Mouse (Mus musculus) kidney, adult 18-20 months (tissue): ENCODE measurements around the gene Sphk2.
A peak's percentile ranks its signal among the peaks of the same experiment; 100 is the strongest.

Experiments
- DNase-seq: peaks from one replicate; pipeline ENCODE4 v3.0.0; 2021

Gene Sphk2

GRCm38 (mm10) chr7:45717918-45718297 lies at the start of gene Sphk2:
Sphk2 (minus strand) TSS chr7:45718002.
- DNase-seq, result peak; percentile 99

GRCm38 (mm10) chr7:45767500-45767899 lies 49.7 kb upstream of the Sphk2 start:
- no peak for DNase-seq

DNA sequence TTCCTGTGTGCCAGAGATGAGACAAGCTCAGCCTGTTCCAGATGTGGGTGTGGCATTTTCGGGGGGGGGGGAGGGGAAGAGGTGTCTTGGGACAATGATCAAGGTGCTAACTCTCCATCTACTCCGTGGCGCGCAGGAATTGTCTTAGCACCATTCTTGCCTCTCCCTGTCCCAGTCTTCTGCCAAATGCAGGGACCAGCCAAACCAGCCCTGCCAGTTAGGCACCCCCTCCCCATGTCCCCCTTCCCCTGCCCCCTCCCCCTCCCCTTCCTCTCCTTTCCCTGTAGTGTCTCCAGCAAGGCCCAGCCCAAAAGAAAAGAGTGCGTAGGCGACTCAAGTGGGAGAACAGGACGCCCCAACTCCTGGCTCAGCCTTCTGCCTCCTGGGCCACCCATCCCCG lies 49.0 kb upstream of the Sphk2 start:
- DNase-seq, result no peak

- DNase-seq, result no peak
Observed at GRCm38 (mm10) chr7:45765995-45766394, 48.2 kb upstream of the Sphk2 start.

DNA sequence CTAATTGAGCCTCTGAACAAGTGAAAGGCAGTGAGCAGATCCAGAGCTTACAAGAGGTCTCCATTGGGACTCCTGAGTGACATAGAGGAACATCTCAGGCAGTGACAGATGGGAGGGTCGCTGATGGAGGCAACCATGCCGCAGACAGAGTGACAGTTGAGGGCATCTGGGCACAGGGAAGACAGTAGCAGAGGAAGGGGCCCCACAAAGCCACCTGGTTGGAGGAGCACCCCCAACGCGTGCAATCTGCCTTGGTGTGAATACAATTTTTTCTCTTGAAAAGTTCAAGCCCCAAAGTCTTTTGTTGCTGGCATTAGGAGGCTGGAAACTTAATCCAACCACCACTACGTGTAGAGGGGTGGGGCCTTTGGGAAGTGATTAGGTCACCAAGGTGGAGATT lies 42.3 kb upstream of the Sphk2 start:
- no peak for DNase-seq

- peak; percentile 78 for DNase-seq
Observed at GRCm38 (mm10) chr7:45759400-45759799, 41.6 kb upstream of the Sphk2 start.

GRCm38 (mm10) chr7:45755703-45756102 lies 37.9 kb upstream of the Sphk2 start:
- DNase-seq, result no peak

DNA sequence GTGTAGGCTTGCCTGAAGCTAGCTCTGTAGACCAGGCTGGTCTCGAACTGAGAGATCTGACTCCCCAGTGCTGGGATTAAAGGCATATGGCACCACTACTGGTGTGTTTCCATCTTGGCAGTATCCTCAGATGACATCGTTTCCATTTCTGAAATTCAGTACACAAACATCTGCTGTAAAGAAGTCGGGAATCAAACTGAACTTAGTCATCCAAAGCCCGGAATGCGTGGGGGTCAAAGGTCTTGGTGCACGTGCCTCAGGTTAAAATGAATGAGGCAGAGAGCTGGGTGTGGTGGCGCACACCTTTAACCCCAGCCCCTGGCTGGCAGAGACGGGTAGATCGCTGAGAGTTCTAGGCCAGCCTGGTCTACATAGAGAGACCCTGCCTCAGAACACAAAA lies 32.4 kb upstream of the Sphk2 start:
- DNase-seq, result peak; percentile 30

DNA sequence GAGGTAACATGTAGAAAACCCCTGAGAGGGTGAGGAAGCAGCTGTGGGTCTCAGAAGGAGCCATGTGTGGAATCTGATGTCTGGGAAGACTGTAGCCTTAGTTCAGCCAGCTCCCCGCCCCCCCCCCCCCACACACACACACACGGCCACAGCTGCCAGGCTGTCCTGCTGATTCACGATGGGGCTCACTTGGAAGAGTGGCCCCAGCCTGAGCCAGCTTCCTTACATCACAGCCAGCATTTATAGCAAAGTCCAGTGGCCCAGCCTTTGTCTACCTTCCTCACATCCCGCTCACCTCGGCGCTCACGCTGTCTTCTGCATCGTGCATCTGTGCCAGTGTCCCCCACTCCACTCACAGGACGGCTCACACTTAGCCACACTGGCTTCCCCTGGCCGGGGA lies 31.6 kb upstream of the Sphk2 start:
- DNase-seq, result no peak

DNA sequence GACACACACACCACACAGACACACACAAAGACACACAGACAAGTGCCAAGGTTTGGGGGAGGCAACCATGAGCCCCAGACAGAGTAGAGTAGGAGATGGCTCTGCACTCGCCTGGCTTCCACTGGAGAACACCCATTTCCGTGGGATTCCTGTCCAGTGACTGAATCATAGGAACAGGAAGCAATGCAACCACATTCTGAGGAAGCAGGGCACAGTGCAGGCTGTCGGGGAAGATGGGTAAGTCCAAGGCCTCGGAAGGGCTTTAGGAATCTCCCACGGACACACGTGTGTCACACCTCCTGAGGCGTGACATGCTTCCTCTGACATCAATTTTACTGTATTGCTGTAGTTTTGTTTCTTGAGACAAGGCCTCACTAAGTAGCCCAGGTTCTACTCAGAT lies 30.3 kb upstream of the Sphk2 start:
- DNase-seq, result peak; percentile 15

DNA sequence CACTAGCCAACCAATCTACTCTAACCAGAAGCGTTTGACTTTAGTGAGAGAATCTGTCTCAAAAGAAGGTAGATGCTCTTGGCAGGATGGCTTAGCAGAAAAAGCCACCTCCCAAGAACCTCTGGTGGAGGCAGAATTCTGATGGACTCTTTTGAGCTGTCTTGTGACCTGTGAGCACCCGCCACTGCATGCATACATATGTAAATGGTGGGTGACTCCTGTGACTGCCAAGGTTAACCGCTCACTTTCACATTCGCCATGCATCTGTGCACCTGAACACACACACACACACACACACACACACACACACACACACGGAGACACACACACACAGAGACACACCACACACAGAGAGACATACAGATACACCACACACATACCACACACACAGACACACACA lies 29.6 kb upstream of the Sphk2 start:
- no peak for DNase-seq

DNA sequence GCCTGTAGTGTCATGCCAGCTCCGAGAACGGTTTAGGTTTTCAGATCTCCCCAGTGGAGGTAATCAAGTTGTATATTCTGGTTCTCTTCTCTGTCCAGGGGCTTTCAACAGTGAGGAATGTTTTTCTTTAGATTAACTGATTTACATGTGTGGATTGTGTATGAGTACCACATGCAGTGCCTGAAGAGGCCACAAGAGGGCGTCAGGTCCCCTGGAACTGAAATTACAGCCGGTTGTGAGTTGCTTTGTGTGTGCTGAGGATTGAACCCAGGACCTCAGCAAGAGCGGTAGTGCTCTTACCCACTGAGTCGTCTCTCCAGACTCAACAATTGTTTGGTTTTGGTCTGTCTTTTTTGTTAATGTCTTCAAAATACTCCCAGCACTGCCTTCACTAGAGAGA lies 28.7 kb upstream of the Sphk2 start:
- no peak for DNase-seq

DNA sequence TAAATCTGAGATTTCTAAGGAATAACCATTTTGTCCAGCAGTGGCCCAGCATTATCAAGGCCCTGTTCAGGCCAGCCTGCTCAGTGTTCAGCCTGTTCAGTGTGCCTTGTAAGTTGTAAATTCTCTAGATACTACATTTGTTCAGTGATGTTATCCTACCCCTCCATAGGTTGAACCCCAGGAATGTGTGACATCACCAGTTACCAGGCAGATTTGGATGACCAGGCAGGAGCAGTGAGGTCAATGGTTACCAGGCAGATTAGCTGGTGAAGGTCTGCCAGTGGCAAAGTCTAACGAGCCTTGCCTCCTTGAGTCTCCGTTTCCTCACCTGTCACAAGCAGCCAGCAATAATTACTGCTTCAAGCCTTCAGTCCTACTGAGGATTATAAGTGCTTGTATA lies 26.6 kb upstream of the Sphk2 start:
- peak; percentile 67 for DNase-seq

DNA sequence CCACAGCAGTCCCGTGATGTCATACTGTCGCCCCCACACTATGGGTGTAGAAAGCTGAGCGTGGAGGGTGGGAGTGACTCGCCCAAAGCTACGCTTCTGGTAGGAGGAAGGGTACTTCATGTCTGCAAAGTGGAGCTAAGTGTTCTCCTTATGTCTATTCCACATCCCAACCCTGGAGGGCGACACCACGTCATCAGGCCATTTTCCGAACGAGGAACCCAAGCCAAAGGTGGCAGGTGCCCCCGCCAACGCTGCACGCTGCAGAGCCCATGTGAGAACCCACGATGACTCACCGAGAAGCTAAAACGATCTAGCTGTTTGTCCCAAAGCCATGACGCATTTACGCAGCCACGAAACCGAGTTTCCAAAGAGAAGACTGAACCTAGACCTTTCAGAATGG lies 24.5 kb upstream of the Sphk2 start:
- no peak for DNase-seq

DNA sequence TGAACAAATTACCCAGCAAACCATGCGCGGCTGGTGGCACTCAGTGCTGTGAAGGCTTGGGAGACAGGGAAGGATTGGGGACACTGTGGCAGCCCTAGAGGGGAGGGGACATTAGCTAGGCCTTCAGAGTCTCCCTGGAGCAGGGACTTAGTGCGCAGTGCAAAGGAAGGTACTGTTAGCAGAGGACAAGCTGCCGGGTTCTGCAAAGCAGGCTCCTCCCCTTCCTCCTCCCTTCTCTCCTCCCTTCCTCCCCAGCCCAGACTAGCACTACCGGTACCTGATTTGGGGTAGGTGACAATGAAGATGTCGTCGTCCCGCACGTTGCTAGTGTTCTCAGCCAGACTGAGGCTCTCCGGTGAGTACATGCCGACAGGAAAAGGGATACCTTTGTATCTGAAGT lies 24.0 kb upstream of the Sphk2 start:
- no peak for DNase-seq

DNA sequence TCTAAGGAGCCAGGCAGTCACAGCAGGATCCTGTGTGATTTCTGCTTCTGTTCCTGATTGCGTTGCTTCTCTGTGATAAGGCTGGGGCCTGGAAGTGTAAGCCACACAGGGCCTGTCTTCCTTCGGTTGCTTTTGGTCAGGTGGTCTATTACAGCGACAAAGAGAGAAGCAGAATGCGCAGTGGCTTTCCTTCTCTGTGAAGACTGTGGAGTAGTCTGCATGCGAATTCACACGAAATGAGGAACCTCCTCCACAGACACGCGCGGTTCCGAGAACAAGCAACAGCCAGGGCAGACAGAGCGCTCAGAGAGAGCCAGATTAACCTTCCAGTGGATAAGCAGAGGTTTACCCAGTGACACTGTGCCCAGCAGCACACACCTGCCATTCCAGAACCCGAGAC lies 23.5 kb upstream of the Sphk2 start:
- DNase-seq, result no peak

GRCm38 (mm10) chr7:45739820-45740219 lies 22.0 kb upstream of the Sphk2 start:
- no peak for DNase-seq

DNA sequence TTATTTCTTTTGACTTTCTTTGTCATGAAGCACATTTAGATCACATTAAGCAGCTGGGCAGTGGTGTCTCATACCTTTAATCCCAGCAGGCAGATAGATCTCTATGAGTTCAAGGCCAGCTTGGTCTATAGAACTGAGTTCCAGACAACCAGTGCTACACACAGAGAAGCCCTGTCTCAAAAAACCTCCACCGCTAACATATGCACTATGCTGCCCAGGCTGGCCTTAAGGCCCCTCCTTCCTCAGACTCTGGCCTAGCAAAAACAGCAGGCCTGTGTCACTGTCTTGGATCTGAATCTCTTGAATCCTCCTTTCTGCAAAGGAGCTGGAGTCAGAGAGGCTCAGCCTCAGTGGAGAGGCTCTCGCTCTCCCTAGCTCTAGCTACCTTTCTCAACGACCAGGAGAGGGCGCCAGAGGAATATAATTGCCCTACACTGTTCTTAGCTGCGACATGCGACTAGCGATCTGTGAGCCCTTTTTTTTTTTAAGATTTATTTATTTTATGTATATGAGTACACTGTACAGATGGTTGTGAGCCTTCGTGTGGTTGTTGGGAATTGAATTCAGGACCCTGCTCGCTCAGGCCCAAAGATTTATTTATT lies 21.5 kb upstream of the Sphk2 start:
- DNase-seq, result peak; percentile 86

DNA sequence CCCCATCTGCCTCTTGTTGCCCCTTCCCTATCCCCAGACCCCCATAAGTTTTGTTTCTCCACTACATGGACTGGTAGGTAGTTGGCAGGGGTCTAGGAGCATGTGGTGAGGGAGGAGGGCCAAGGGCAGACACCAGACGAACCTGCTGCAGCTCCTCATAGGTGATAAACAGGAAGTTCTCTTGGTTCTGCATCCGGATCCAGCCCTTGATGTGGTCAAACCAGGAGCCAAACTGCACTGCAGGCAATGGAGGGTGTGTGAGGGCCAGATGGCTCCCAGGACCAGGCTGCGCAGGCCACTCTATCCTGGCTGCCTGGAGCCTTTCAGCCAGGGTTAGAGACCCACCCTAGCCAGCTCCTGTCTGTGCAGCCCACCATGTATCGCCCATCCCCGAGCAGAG lies 15.7 kb upstream of the Sphk2 start:
- DNase-seq, result no peak

DNA sequence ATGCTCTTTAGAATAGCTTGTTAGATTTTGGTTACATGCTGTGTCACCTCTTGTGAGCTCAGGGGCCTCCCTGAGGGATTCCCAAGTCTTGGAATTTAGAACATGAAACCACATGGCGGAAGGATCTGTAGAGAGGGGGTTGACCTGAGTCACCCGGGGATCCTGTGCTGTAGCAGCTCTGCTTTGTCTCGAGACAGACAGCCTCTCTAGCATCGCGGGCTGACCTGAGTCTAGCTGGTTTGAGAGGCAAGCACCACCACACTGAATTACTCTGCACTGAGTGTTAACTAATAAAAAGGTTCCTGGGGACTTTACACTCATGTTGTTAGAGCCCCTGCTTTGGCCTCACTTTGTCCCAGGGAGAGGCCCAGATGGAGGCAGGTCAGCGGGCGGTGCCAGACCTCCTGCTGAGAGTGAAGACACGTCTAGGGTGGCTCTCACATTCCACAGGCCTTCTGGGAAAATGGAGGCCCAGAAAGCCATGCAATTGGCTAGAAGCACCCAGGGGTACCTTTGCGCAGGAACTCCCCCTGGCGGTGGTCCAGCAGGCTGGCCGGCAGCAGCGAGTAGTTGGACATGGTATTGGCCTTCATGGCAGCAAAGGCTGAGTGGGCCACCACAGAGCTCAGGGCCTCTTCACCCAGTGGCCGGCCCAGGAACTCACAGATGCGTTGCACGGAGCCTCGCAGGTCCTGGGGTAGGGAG lies 13.1 kb upstream of the Sphk2 start:
- DNase-seq, result peak; percentile 45

DNA sequence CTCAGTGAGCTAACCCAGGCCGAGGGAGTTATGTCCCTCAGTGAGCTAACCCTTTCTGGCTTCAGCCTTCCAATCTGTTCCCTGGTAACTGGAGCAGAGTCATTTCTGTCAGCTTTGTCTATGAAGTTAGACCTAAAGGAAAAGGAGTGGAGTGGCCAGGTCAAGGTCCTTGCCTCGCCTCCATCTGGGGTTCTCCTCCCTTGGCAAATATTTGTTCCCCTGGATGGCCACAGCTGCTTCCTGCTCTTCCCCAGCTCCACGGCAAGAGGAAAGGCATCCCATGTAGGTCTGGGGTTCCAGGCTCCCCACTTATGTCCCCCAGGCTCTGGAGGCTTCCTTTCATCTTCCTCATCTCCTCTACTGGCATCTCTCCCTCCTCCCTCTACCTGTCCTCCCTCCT lies 9.8 kb upstream of the Sphk2 start:
- DNase-seq, result no peak

DNA sequence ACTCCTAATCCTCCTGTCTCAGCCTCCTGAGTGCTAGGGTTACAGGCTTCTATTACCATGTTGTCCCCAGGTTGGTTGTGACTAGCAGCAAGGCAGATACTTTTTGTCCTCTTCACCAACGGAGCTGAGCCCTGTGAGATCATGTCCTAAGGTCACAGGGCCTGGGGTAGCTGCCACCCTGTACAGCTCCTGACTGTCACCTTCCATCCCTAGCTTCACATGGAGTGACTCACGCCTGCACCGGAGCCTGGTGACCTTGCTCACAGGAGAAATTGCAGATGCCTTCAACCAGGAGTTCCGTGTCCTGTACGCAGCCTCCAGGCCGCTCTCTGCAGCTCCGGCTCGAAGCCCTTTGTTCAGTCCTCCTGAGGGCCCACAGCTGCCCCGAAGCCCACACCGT lies 8.6 kb upstream of the Sphk2 start:
- no peak for DNase-seq

DNA sequence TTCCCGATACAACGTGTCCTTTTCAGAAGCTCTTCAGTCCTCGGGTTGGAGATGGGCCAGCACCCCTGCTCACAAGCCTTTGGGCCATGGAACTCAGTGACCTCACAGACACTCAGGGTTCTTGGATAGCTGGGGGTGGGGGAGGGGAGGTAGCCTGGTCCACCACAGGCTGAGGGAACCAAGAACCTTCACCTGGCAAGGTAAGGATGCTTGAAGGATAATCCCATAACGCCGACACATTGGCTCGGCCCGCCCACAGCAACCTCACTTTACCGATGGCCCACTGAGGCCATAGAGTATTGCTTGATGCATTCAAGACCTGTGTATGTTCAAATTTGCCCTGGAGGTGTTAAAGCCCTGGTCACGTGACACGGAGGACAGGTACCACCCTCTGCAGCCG lies 7.9 kb upstream of the Sphk2 start, which contains the start of gene Spaca4:
Gene Spaca4, minus strand, starts transcription at position 101 of the 400 bp plus-strand sequence.
- DNase-seq, result no peak

DNA sequence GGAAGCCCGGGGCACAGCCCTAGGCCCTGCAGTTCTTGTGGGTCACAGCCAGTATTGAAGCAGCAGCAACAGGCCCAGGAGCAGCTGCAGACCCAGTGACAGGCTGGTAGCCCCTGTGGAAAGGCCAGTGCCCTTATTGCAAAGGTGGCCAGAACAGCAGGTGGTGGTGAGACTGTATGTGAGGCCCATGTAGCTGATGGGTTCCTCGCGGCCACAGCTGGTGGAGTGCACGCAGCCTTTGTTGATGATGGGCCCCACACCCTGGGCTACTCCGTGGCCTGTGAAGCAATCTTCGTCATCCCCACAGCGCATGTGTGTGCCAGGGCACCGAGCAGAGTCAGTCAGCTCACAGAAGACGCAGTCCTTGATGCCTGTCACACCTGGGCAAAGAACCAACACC lies 7.3 kb upstream of the Sphk2 start:
- DNase-seq, result no peak

GRCm38 (mm10) chr7:45723781-45724180 lies 6.0 kb upstream of the Sphk2 start:
- DNase-seq, result no peak
